Mouse (Mus musculus) right cerebral cortex, postnatal 10 days (tissue): Measurements from ENCODE around the gene Vipr1.
"Not testable (repeated sequence)": the region's sequence is repeated elsewhere in the genome, so short reads cannot be mapped to it uniquely, and the experiment has no call there.

Experiments
- DNase-seq, 2 experiments: peaks; one replicate each; pipeline ENCODE4 v3.0.0; 2021; ENCODE audit warnings: low spot score in 2 of 2

Vipr1 gene

DNA sequence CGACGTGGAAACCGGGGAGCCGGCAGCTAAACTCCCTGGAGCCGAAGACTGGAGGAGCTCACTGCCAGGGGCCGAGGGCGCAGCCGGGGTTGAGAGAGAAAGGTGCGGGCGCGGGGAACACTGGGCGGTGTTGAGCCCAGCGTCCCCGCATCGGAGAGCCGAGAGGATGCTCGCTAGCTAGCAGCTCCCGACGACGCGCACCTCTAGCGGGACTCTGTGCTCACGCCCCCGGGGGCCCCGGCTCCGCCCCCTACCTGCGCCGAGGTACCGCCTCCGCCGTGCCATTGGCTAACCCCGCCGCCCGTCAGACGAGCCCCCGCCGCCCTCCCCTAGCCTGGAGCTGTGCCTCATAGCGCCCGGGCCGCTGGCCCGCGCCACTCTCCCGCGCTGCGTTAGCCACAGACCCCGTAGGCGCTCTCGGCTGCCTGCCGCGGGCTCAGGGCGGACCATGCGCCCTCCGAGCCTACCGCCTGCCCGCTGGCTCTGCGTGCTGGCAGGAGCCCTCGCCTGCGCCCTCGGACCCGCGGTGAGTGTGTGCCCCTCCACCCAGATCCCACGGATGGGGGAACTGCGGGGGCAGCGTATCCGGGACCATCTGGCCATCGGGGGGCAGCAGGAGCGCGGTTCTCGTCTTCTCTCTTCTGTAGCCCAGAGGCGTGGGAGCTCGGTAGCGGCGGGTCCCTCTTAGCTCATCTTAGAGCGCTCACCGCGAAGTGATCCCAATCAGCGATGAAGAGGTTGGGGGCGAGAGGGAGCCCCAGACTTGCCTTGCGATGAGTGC lies at the start of gene Vipr1:
Gene Vipr1, plus strand, starts transcription at position 316 of the 781 bp plus-strand sequence.
- peak; percentile 90 to 91 for DNase-seq

DNA sequence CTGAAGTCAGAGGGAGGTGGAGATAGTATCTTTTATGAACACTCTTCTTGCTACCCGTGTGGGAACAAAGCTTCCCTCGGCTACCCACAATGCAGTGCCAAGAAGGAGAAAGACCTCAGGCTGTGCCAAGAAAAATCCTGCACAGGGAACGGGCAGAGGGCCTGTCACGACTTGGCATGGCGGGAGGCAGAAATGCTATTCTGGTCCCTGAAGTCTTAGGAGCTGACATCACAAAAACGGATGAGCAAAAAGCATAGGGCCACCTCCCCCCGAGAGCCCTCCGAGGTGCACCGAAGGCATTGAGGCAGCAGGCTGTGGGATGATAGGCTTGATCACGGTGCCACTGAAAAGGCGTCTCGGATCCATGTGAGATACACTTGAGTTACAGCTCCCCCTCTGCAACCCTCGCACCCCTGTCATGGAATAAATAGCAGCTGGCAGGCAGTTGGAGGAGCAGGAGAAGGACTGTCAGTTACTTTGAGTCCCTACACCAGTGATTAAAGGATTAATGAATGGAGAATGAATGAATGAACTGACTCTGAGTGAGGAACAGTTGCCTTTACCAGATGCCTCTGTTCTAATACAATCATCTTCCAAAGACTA lies 49.5 kb upstream of the Vipr1 start:
- DNase-seq = no peak

- DNase-seq = not testable (repeated sequence)
These were observed 48.7 kb upstream of the Vipr1 start for GRCm38 (mm10) chr9:121593768-121594167.

DNA sequence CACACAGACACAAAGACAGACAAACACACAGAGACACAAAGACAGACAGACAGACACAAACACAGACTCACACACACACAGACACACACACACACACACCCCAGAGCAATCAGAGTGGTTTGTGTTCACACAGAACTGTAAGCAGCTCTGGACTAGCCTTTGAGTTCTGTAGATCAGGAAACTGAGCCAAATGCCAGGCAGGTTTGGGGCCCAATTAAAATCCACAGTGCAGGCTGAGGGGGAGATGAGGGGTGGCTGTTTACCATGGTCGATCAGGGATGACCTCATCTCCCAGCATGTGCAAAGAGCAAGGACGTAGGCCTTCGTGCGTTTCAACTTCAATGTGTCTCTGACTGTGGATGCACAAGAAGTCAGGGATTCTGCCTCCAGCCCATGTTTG lies 47.7 kb upstream of the Vipr1 start:
- DNase-seq = no peak

DNA sequence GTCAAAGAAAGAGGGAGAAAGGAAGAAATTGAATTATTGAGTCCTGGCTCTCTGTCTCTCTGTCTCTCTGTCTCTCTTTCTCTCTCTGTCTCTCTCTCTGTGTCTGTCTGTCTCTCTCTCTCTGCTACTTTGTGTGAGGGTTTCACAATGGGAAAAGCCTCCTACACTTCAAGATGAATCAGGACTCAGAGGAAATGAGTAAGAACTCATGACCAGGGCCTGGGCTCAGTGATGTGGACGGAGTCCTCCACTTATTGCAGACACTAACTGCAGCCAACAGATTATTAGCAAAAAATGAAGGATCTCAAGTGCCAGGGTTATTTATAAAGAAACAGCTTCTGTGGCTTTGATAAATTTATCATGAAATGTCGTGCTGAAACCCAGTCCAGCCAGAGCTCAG lies 44.4 kb upstream of the Vipr1 start:
- DNase-seq = no peak

DNA sequence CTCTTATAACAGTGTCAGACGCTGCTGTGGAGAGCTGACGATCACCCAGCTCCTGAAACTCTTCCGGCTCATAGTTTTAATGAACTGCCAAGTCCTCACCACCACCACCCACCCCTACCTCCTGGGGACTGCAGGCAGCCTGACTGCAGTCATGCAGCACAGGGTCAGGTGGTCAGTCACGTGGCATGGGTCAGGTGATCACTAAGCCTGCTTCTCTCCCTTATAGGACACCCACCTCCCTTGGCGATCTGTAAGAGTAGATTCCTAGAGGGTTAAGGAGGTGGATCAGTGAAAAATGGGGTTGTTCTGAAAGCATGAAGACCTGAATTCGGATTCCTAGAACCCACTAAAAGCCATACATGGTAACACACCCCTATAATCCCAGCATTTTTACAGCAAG lies 43.0 kb upstream of the Vipr1 start:
- no peak for DNase-seq

DNA sequence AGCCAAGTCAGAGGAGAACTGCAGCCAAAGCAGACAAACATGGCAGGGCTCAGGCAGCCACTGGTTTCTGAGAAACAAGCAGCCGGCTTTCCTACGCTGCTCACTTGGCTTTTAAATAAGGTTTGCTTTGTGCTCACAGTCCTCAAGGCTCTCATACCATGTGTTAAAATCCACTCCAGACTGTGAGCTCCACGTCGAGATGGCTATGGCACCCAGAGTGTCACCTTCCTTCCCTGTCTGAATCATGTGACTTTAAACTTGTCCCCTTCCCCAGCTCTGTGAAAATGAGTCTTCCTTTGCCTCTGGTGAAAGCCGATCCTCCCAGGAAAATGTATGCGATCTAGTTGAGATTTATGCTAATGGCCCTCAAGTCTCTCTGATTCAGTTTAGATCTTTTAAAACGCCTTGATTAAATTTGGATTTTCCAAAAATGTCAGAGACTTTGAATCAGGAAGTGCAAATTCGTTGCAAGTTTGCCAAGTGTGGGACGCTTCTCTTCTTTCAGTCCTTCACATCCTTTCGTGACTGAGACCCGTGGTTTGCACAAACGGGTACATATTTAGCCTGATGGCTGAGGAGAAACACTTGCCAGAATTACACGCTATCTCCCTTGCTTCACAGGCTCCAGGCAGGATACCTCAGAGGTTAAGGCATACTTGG lies 42.2 kb upstream of the Vipr1 start:
- DNase-seq = peak; percentile 66 to 78

DNA sequence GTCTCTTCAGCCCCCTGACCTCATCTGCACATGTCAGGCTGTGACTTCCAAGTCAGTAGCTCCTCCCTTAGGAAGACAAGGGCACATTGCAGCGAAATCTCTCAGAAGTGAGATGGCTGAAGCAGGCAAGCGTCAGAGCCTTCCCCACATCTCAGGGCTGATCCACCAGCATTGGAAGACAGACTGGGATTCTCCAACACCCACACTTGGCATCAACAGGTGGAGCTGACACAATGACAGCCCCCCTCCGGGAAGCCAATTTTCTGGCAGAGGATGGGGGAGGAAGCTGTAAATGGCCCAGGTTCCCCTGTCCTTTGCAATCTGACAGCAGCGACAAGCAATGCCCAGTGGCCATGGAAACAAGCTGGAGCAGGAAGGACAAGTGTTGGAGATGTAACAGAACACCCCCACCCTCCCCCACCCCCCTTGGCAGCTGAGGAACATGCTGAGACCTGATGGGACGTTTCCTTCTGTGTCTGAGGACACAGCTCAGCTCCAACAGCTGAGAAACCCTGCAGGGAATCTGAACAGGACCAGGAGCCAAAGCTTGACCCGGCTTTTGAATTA lies 41.6 kb upstream of the Vipr1 start:
- DNase-seq = peak; percentile 74 to 86

- DNase-seq = peak in 1 of 2 experiments; percentile 35
These were observed 40.1 kb upstream of the Vipr1 start for GRCm38 (mm10) chr9:121602381-121602780.

DNA sequence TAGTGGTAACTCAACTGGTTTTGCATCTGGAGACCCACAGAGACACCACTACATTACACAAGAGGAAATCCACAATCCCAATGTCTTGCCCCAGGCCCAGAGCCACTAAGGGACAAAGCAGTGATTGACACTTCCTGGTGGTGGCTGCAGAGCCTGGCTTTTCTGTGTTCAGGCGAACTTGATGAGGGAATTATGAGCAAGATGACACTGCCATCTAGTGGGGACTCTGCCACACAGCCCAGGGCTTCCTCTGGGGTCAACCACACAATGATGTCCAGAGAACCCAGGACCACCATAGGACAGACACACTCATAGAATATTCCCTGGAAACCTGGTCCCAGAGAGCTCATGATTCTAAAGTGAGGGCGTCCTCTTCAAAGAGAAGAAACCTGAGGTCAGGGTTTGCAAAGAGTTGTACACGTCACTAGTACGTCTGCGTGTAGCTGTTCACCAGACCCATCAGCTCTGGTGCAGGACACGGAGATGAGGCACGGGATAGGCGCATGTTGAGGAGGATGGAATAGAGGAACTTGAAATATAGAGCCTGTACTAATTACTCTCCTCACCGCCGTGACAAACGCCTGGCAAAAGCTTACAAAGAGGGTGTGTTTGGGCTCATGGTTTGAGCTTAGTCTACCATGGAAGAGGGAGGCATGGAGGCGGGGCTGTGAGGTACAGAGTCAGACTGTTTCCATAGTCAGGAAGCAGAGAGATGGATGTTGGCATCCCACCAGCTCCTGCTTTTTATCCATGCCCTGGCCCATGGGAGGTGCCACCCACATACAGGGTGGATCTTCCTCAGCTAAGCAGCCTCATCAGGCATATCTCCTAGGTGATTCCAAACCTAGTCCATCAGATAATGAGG lies 36.9 kb upstream of the Vipr1 start:
- DNase-seq = peak; percentile 79 to 87

DNA sequence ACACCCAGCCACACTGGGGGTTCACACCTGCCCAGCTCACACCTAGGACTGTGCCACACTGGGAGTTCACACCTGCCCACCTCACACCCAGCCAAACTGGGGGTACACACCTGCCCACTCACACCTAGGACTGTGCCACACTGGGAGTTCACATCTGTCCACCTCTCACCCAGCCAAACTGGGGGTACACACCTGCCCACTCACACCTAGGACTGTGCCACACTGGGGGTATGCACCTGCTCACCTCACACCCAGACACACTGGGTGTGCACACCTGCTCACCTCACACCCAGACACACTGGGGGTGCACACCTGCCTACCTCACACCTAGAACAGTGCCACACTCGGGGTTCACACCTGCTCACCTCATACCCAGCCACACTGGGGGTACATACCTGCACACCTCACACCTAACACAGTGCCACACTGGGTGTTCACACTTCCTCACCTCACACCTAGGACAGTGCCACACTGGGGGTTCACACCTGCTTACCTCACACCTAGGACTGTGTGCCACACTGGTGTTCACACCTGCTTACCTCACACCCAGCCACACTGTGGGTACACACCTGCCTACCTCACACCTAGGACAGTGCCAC lies 35.9 kb upstream of the Vipr1 start:
- DNase-seq = no peak

DNA sequence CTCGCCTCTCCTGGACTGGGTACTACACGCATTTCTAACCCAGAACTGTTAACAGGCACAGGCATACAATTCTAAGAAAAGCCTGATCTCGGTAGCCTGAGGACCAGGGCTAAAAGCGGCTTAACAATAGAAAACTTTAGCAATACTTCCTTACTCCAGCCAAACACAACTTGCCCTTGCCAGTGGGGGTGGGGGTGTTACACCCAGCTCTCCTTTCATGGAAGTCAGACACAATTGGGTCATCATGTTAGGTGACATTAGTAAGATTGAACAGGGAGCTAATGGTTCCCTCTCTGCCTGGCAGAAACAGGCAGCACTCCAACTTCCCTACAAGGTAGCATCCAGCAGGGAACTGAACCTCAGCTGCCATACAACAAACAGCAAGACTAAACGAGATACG lies 33.1 kb upstream of the Vipr1 start:
- no peak for DNase-seq

DNA sequence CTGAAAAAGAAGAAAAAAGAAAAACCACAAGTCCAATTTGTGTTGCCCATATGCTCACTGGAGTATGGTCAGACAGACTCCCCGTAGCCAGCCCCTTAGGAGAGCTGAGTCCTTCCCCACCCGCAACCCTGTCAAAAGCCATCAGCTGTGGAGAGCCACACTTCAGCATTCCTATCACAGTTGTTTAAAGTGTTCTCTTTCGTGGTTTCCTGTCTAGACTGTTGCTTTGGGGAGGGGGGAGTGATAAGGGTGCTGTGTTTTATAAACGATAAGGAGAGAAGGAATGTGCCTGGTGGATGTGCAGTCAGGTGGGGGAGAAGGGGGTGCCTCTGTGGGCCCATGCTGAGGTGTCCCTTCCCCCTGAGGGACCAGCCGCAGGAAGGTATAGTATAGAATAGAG lies 29.3 kb upstream of the Vipr1 start:
- no peak for DNase-seq

- no peak for DNase-seq
These were observed 28.2 kb upstream of the Vipr1 start for GRCm38 (mm10) chr9:121614241-121614757.

- no peak for DNase-seq
These were observed 26.0 kb upstream of the Vipr1 start for GRCm38 (mm10) chr9:121616471-121616870.

GRCm38 (mm10) chr9:121619441-121619840 lies 23.1 kb upstream of the Vipr1 start:
- DNase-seq = no peak

- no peak for DNase-seq
These were observed 19.3 kb upstream of the Vipr1 start for GRCm38 (mm10) chr9:121623235-121623634.

DNA sequence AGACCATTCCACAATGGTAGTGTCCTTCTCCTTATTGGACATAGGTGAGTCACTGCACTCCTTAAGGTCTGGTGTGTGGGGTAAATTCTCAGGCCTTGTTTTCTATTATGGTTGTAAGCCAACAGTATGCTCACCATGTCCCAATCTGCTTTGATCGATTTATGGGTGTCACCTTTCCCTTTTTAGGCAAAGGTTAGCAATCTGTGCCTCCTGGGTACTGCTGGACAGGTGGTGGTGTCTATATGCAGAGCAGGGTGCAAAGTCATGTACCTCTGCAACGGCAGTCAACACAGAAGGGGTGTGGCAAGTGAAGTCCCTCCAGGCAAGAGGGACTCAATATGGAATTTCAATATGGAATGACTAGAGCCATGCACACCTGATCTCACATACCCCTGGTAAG lies 17.6 kb upstream of the Vipr1 start:
- DNase-seq = no peak

- DNase-seq = peak; percentile 52 to 69
These were observed 11.9 kb upstream of the Vipr1 start for GRCm38 (mm10) chr9:121630627-121631026.

DNA sequence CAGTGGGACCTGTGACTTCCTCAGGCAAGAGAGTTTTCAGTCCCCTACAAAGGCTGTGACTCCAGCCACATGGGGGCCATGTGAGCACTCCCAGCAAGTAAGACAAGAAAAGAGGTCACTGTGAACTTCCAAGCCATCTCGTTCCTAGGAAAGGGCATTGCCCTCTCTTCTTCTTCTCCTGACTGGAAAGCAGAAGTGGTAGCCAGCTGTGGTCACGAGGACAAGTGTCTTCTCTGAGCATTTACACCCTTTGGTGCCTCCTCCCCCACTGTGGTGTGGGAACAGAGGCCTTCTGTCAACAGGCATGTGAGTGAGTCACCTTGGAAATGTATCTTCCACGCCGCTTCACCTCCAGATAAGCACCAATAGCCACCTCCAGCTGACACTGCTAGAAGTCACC lies 10.6 kb upstream of the Vipr1 start:
- DNase-seq = no peak

GRCm38 (mm10) chr9:121632891-121633290 lies 9.6 kb upstream of the Vipr1 start:
- DNase-seq = no peak
